Mouse (Mus musculus): ENCODE results near the gene Rftn2. TPM values are rescaled to one million over a fixed set of nuclear protein-coding genes. Genes with fewer than 3 reads are reported as not detected.
"Not testable (repeated sequence)": the region's sequence is repeated elsewhere in the genome, so short reads cannot be mapped to it uniquely, and the experiment has no call there.

Rftn2 gene
- polyA plus RNA-seq, 1 experiment from 2014 or later = 4.8 TPM

DNA sequence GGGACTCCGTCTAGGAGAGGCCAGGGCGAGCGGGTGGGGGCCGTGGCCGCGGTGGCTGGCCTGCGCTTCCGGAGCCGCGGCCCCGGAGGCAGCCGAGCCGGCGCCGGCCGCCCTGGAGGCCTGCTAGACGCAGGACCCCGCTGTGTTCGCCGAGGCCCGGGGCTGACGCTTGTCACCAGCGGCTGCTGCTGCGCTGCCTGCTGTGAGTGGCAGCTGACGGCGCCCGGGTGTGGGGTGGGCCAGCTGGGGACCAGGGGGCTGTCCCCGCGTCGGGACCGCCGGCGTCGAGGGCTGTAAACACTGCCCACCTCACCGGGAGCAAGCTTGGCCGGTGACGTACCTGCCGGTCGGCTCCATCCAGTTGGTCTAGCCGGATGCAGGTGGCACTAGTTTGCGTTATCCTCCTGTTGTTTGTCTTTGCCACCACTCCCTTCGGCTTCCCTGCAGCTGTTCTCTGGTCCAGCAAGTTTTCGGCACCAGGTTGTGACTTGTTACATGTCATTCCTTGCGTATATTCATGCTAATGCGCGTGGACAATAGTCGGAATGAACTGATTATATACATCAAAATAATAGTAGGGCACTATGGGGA lies 95.1 kb downstream of the Rftn2 start:
- Histone ChIP-seq H3K36me3 (ENCODE audit: control insufficient read depth, insufficient read depth, low read length) (no peaks in the 10 kb centered on the region), H3K4me1 (ENCODE audit: control insufficient read depth, insufficient read depth, low read length) (no peaks in the 10 kb centered on the region), H3K4me2 (peak overlapping the region; percentile 80), H3K4me3 (ENCODE audit: low read depth, low read length) (peak overlapping the region; percentile 98), H3K9me3 (replicated peaks; ENCODE audit: control insufficient read depth, low read length) (no peaks in the 10 kb centered on the region), H3K9ac (ENCODE audit: low read depth, low read length) (peak overlapping the region; percentile 99), H3K27ac (ENCODE audit: low read depth, low read length) (peak overlapping the region; percentile 99), H3K27me3 (ENCODE audit: control insufficient read depth, insufficient read depth, low read length) (no peaks in the 10 kb centered on the region)
- peak; percentile 83 for ATAC-seq (replicated peaks; ENCODE audit: insufficient number of reproducible peaks, low FRiP score, low TSS enrichment)
- 0% methylated on average over 45 of the region's 47 CpGs for WGBS (ENCODE audit: insufficient replicate concordance)

GRCm38 (mm10) chr1:55130943-55131401 lies 95.6 kb downstream of the Rftn2 start, which contains the start of gene Mob4:
Mob4 (plus strand) TSS chr1:55131231.
- peak within 1 kb of the TSS; percentile 80 for H3K4me2 ChIP-seq
- peak within 1 kb of the TSS; percentile 98 for H3K4me3 ChIP-seq (ENCODE audit: low read depth, low read length)
- H3K27me3 ChIP-seq (ENCODE audit: control insufficient read depth, insufficient read depth, low read length) = no peaks in the 10 kb centered on the region
- H3K9me3 ChIP-seq (replicated peaks; ENCODE audit: control insufficient read depth, low read length) = no peaks in the 10 kb centered on the region
- H3K9ac ChIP-seq (ENCODE audit: low read depth, low read length) = peak within 1 kb of the TSS; percentile 99
- no peaks in the 10 kb centered on the region for H3K36me3 ChIP-seq (ENCODE audit: control insufficient read depth, insufficient read depth, low read length)
- WGBS (ENCODE audit: insufficient replicate concordance) = under 1% methylated on average over 41 of the region's 42 CpGs
- peak; percentile 97 for ATAC-seq (replicated peaks; ENCODE audit: insufficient number of reproducible peaks, low FRiP score, low TSS enrichment)
- H3K4me1 ChIP-seq (ENCODE audit: control insufficient read depth, insufficient read depth, low read length) = no peaks in the 10 kb centered on the region
- peak within 1 kb of the TSS; percentile 99 for H3K27ac ChIP-seq (ENCODE audit: low read depth, low read length)

GRCm38 (mm10) chr1:55130190-55130916 lies 96.2 kb downstream of the Rftn2 start:
- Histone ChIP-seq H3K36me3 (ENCODE audit: control insufficient read depth, insufficient read depth, low read length) (no peaks in the 10 kb centered on the region), H3K4me1 (ENCODE audit: control insufficient read depth, insufficient read depth, low read length) (no peaks in the 10 kb centered on the region), H3K9ac (ENCODE audit: low read depth, low read length) (peak overlapping the region; percentile 99), H3K27me3 (ENCODE audit: control insufficient read depth, insufficient read depth, low read length) (no peaks in the 10 kb centered on the region), H3K27ac (ENCODE audit: low read depth, low read length) (peak overlapping the region; percentile 99), H3K4me3 (ENCODE audit: low read depth, low read length) (peak overlapping the region; percentile 98), H3K9me3 (replicated peaks; ENCODE audit: control insufficient read depth, low read length) (no peaks in the 10 kb centered on the region), H3K4me2 (peak overlapping the region; percentile 80)
- no peak for ATAC-seq (replicated peaks; ENCODE audit: insufficient number of reproducible peaks, low FRiP score, low TSS enrichment)
- WGBS (ENCODE audit: insufficient replicate concordance) = 59% methylated on average over 10 of the region's 10 CpGs

DNA sequence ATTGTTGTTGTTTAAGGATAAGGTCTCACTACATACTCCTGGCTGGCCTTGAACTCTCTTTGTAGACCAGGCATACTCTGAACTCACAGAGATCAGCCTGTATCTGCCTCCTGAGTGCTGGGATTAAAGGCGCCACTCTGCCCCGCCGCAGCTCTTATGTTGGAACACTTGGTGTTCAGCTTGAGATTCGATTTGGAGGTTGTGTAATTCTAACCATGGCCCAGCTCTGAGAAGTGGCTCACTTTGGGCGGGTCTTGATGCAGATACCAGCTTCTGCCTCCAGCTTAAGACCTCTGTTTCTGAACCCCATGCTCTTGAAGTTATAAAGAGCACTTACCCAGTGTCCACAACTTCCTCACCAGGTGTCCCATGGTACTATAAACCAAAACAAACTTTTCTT lies 96.9 kb downstream of the Rftn2 start:
- Histone ChIP-seq H3K36me3 (ENCODE audit: control insufficient read depth, insufficient read depth, low read length) (no peaks in the 10 kb centered on the region), H3K4me3 (ENCODE audit: low read depth, low read length) (no peak overlapping the region), H3K4me1 (ENCODE audit: control insufficient read depth, insufficient read depth, low read length) (no peaks in the 10 kb centered on the region), H3K27ac (ENCODE audit: low read depth, low read length) (no peak overlapping the region), H3K9ac (ENCODE audit: low read depth, low read length) (no peak overlapping the region), H3K9me3 (replicated peaks; ENCODE audit: control insufficient read depth, low read length) (no peaks in the 10 kb centered on the region), H3K27me3 (ENCODE audit: control insufficient read depth, insufficient read depth, low read length) (no peaks in the 10 kb centered on the region), H3K4me2 (no peak overlapping the region)
- 88% methylated on average over 5 of the region's 5 CpGs for WGBS (ENCODE audit: insufficient replicate concordance)
- no peak for ATAC-seq (replicated peaks; ENCODE audit: insufficient number of reproducible peaks, low FRiP score, low TSS enrichment)

- H3K36me3 ChIP-seq (ENCODE audit: control insufficient read depth, insufficient read depth, low read length); H3K4me3 ChIP-seq (ENCODE audit: low read depth, low read length); H3K4me1 ChIP-seq (ENCODE audit: control insufficient read depth, insufficient read depth, low read length); H3K27ac ChIP-seq (ENCODE audit: low read depth, low read length); H3K9ac ChIP-seq (ENCODE audit: low read depth, low read length); ATAC-seq (replicated peaks; ENCODE audit: insufficient number of reproducible peaks, low FRiP score, low TSS enrichment); H3K9me3 ChIP-seq (replicated peaks; ENCODE audit: control insufficient read depth, low read length); H3K27me3 ChIP-seq (ENCODE audit: control insufficient read depth, insufficient read depth, low read length); H3K4me2 ChIP-seq: not testable (repeated sequence)
- whole genome bisulfite sequencing (ENCODE audit: insufficient replicate concordance) = 97% methylated on average over 2 of the region's 2 CpGs
Observed at GRCm38 (mm10) chr1:55124136-55124535, 102.4 kb downstream of the Rftn2 start.

GRCm38 (mm10) chr1:55123561-55123960 lies 103.0 kb downstream of the Rftn2 start:
- no peak overlapping the region for H3K4me2 ChIP-seq
- H3K9ac ChIP-seq (ENCODE audit: low read depth, low read length) = no peak overlapping the region
- H3K27me3 ChIP-seq (ENCODE audit: control insufficient read depth, insufficient read depth, low read length) = no peaks in the 10 kb centered on the region
- no peak for ATAC-seq (replicated peaks; ENCODE audit: insufficient number of reproducible peaks, low FRiP score, low TSS enrichment)
- no peak overlapping the region for H3K27ac ChIP-seq (ENCODE audit: low read depth, low read length)
- no peaks in the 10 kb centered on the region for H3K4me1 ChIP-seq (ENCODE audit: control insufficient read depth, insufficient read depth, low read length)
- no peak overlapping the region for H3K4me3 ChIP-seq (ENCODE audit: low read depth, low read length)
- 81% methylated on average over 2 of the region's 2 CpGs for WGBS (ENCODE audit: insufficient replicate concordance)
- no peaks in the 10 kb centered on the region for H3K36me3 ChIP-seq (ENCODE audit: control insufficient read depth, insufficient read depth, low read length)
- H3K9me3 ChIP-seq (replicated peaks; ENCODE audit: control insufficient read depth, low read length) = no peaks in the 10 kb centered on the region

- Histone ChIP-seq H3K4me2 (no peak overlapping the region), H3K27me3 (ENCODE audit: control insufficient read depth, insufficient read depth, low read length) (no peaks in the 10 kb centered on the region), H3K27ac (ENCODE audit: low read depth, low read length) (no peak overlapping the region), H3K4me1 (ENCODE audit: control insufficient read depth, insufficient read depth, low read length) (no peaks in the 10 kb centered on the region), H3K9ac (ENCODE audit: low read depth, low read length) (no peak overlapping the region), H3K9me3 (replicated peaks; ENCODE audit: control insufficient read depth, low read length) (no peaks in the 10 kb centered on the region), H3K4me3 (ENCODE audit: low read depth, low read length) (no peak overlapping the region), H3K36me3 (ENCODE audit: control insufficient read depth, insufficient read depth, low read length) (no peaks in the 10 kb centered on the region)
- ATAC-seq (replicated peaks; ENCODE audit: insufficient number of reproducible peaks, low FRiP score, low TSS enrichment) = no peak
- 85% methylated on average over 5 of the region's 5 CpGs for WGBS (ENCODE audit: insufficient replicate concordance)
Observed at GRCm38 (mm10) chr1:55123046-55123445, 103.5 kb downstream of the Rftn2 start.
